In genomic region chr8:85700101-85700750, GRCm38 (mm10) we compare ENCODE assay signal across 8 mouse cellular contexts. TPM values are rescaled to one million over a fixed set of nuclear protein-coding genes. Genes with fewer than 3 reads are reported as not detected.
DNase-seq lines count a peak whose midpoint lies in the region; ATAC-seq and TF ChIP-seq lines count a peak whose summit lies in the region.

No protein-coding gene starts in this region.

- intact Hi-C loops in gastrocnemius, postnatal 14 days (cut with DNase I; ENCODE audit: low total_unique reads) = loop anchor here (5.0 kb wide), 1 partner anchor 1207 kb away; no protein-coding TSS in a partner anchor

- peak overlapping the region; percentile 50 for H3K9ac ChIP-seq in intestine, postnatal 0 days (ENCODE audit: low read depth, low read length)
- H3K9ac ChIP-seq in midbrain, embryonic 12.5 days (replicated peaks) = peak overlapping the region; percentile 94

- no peaks in the 10 kb centered on the region for H3K36me3 ChIP-seq in intestine, postnatal 0 days (ENCODE audit: control insufficient read depth, insufficient read depth)
- no peaks in the 10 kb centered on the region for H3K36me3 ChIP-seq in limb, embryonic 10.5 days
- no peaks in the 10 kb centered on the region for H3K36me3 ChIP-seq in midbrain, embryonic 12.5 days
- no peaks in the 10 kb centered on the region for H3K36me3 ChIP-seq in spleen, adult 2 months (ENCODE audit: control insufficient read depth, insufficient read depth, low read length)

- peak; percentile 85 for ATAC-seq in intestine, postnatal 0 days
- peak; percentile 97 for ATAC-seq in midbrain, embryonic 12.5 days (ENCODE audit: low FRiP score, low read depth)

- H3K27me3 ChIP-seq in intestine, postnatal 0 days (replicated peaks; ENCODE audit: control insufficient read depth, insufficient read depth, low read length) = peaks cover 14% of the 10 kb centered on the region
- H3K27me3 ChIP-seq in limb, embryonic 10.5 days (ENCODE audit: low read depth, poor library complexity, severe bottlenecking) = peaks cover 23% of the 10 kb centered on the region
- H3K27me3 ChIP-seq in midbrain, embryonic 12.5 days = peaks cover 20% of the 10 kb centered on the region
- peaks cover 8% of the 10 kb centered on the region for H3K27me3 ChIP-seq in spleen, adult 2 months (ENCODE audit: control insufficient read depth, insufficient read depth, low read length)

- peak overlapping the region; percentile 52; the same call in 1 of the 2 replicates for H3K27ac ChIP-seq in cortical plate, adult 2 months (ENCODE audit: insufficient read depth, low read length)
- peak overlapping the region; percentile 15; the same call in 1 of the 2 replicates for H3K27ac ChIP-seq in intestine, postnatal 0 days (ENCODE audit: low read depth, low read length)
- peak overlapping the region; percentile 97 for H3K27ac ChIP-seq in limb, embryonic 10.5 days
- H3K27ac ChIP-seq in midbrain, embryonic 12.5 days (replicated peaks) = peak overlapping the region; percentile 98
- no peak overlapping the region for H3K27ac ChIP-seq in spleen, adult 2 months (ENCODE audit: insufficient read depth, low read length)

- TF ChIP-seq CTCF in cortical plate, adult 2 months (IDR thresholded peaks at IDR 0.05; ENCODE audit: extremely low read depth, insufficient read depth, low read length) = 0 out of 2 replicates have a peak, but pooled peaks have one; percentile 9
- TF ChIP-seq CTCF in intestine, postnatal 0 days (IDR thresholded peaks at IDR 0.05; ENCODE audit: low read depth) = peak; percentile 71
- TF ChIP-seq CTCF in spleen, adult 2 months (IDR thresholded peaks at IDR 0.05; ENCODE audit: extremely low read depth, insufficient read depth, insufficient read length, insufficient replicate concordance) = peak; percentile 38; the same call in 1 of the 2 replicates

- H3K4me3 ChIP-seq in cortical plate, adult 2 months (ENCODE audit: insufficient read depth, low read length) = peak overlapping the region; percentile 39
- peak overlapping the region; percentile 55 for H3K4me3 ChIP-seq in intestine, postnatal 0 days (ENCODE audit: low read depth, low read length)
- peak overlapping the region; percentile 78 for H3K4me3 ChIP-seq in limb, embryonic 10.5 days
- H3K4me3 ChIP-seq in midbrain, embryonic 12.5 days = peak overlapping the region; percentile 79
- H3K4me3 ChIP-seq in spleen, adult 2 months (ENCODE audit: extremely low read depth, insufficient read depth, insufficient read length) = peak overlapping the region; percentile 58

- H3K9me3 ChIP-seq in intestine, postnatal 0 days (ENCODE audit: control insufficient read depth) = no peaks in the 10 kb centered on the region
- no peaks in the 10 kb centered on the region for H3K9me3 ChIP-seq in limb, embryonic 10.5 days (replicated peaks)
- H3K9me3 ChIP-seq in midbrain, embryonic 12.5 days = no peaks in the 10 kb centered on the region

- peak overlapping the region; percentile 100 for H3K4me2 ChIP-seq in intestine, postnatal 0 days (replicated peaks; ENCODE audit: low read depth)
- peak overlapping the region; percentile 57 for H3K4me2 ChIP-seq in midbrain, embryonic 12.5 days (replicated peaks)

- H3K4me1 ChIP-seq in cortical plate, adult 2 months (ENCODE audit: control insufficient read depth, insufficient read depth, low read length) = no peaks in the 10 kb centered on the region; the same call in 1 of the 2 replicates
- H3K4me1 ChIP-seq in intestine, postnatal 0 days (replicated peaks; ENCODE audit: control insufficient read depth, insufficient read depth, low read length) = peaks cover 4% of the 10 kb centered on the region; the same call in 1 of the 2 replicates
- H3K4me1 ChIP-seq in limb, embryonic 10.5 days = peaks cover 11% of the 10 kb centered on the region; the same call in 1 of the 2 replicates
- no peaks in the 10 kb centered on the region; the same call in 1 of the 2 replicates for H3K4me1 ChIP-seq in midbrain, embryonic 12.5 days
- H3K4me1 ChIP-seq in spleen, adult 2 months (ENCODE audit: control insufficient read depth, insufficient read depth, insufficient read length) = peaks cover 5% of the 10 kb centered on the region

- TF ChIP-seq POLR2A in cortical plate, adult 2 months (IDR thresholded peaks at IDR 0.05; ENCODE audit: extremely low read depth, insufficient read depth, low read length) = no peak
- no peak for TF ChIP-seq POLR2A in spleen, adult 2 months (IDR thresholded peaks at IDR 0.05; ENCODE audit: low read depth, low read length)

- DNase-seq in heart, adult 11 months = peak; percentile 86
- no peak for DNase-seq in heart, adult 8-10 months (ENCODE audit: low spot score)
- peak; percentile 54 for DNase-seq in gastrocnemius, postnatal 14 days
- peak; percentile 88 for DNase-seq in limb, embryonic 10.5 days (ENCODE audit: low spot score)
- DNase-seq in spleen, adult 2 months (ENCODE audit: low read depth in 1 of 2, low spot score in 2 of 2) = peak in 1 of 2 experiments; percentile 26

- under 1% methylated on average over 81 of the region's 84 CpGs for WGBS in intestine, postnatal 0 days
- 2% methylated on average over 84 of the region's 84 CpGs for WGBS in limb, embryonic 10.5 days
- under 1% methylated on average over 52 of the region's 84 CpGs for WGBS in midbrain, embryonic 12.5 days
- WGBS in spleen, adult 2 months = 2% methylated on average over 72 of the region's 84 CpGs

RNA-seq across cellular contexts. Expression of gene Neto2, which starts 0.5 kb away (rescaled TPM):
- 1 to 10 TPM in 3 of 4 experiments, under 1 TPM in 1; 0.65 to 1.3 (median 1.1) TPM for total RNA-seq in heart, adult 8-10 months (2022)
- 21.7 and 25.6 TPM in 2 replicates for polyA plus RNA-seq in cortical plate, adult 2 months (2012; rRNA removed)
- 1 to 10 TPM; 1.8 to 3.2 TPM for total RNA-seq in gastrocnemius, postnatal 14 days (2021)
- 1.6 and 1.8 TPM in 2 replicates for polyA plus RNA-seq in intestine, postnatal 0 days (2015; fragmentation: Nextera tagmentation; extraction: Ambion mirVana)
- 13.4 and 14.0 TPM in 2 replicates for polyA plus RNA-seq in limb, embryonic 10.5 days (2016; fragmentation: Nextera tagmentation; extraction: Ambion mirVana)
- polyA plus RNA-seq in midbrain, embryonic 12.5 days (2016; fragmentation: Nextera tagmentation; extraction: Ambion mirVana) = 44.4 and 49.1 TPM in 2 replicates
- polyA plus RNA-seq in spleen, adult 2 months (2012; rRNA removed) = 0.23 and 0.29 TPM in 2 replicates

Comparison
In these comparisons a context has a peak if more than half of its experiments do, and no peak if none do; other contexts are left out.
1. CTCF ChIP-seq: peak in every context shown above with its lines; median percentile 71 in intestine, postnatal 0 days; 38 in spleen, adult 2 months; 9 in cortical plate, adult 2 months.